Mouse (Mus musculus) right cerebral cortex, postnatal 36 days (tissue): ENCODE results near the gene Lce3f.
A peak's percentile ranks its signal among the peaks of the same experiment; 100 is the strongest.

Experiments
- DNase-seq, 2 experiments: peaks; one replicate each; pipeline ENCODE4 v3.0.0; 2022; ENCODE audit warnings: low spot score in 2 of 2, mixed read lengths in 1 of 2

Gene Lce3f

GRCm38 (mm10) chr3:92991926-92992325 lies at the start of gene Lce3f:
Lce3f (plus strand) TSS chr3:92992226.
- no peak for DNase-seq

DNA sequence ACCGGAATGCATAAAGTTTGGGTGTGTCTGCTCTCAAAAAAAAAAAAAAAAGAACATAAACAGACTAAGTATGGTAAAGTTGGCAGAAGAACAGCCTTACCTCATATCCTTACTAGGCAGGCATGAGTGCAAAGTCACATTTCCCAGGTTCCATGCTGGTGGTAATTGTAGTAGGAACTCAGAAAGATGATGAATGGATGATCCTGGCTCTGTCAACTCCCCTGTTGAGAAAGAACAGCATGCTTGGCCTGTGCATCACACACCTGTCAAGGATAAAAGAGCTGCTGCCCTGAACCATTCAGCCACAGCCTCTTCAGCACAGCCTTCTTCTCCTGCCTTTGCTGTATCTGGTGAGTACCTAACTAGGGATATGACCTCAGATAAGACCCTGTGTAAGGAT lies 47.8 kb upstream of the Lce3f start, which contains the start of gene Lce3c:
Gene Lce3c, plus strand, starts transcription at position 301 of the 400 bp plus-strand sequence.
- no peak for DNase-seq

- no peak for DNase-seq
Measured at GRCm38 (mm10) chr3:92957090-92957489, 34.9 kb upstream of the Lce3f start, which contains the start of gene Lce3d. Lce3d (plus strand) TSS chr3:92957390.

GRCm38 (mm10) chr3:92966761-92967160 lies 25.3 kb upstream of the Lce3f start, which contains the start of gene Lce3e:
Lce3e (plus strand) TSS chr3:92967061.
- DNase-seq, result no peak

- no peak for DNase-seq
Measured at GRCm38 (mm10) chr3:92978484-92978883, 13.5 kb upstream of the Lce3f start.

DNA sequence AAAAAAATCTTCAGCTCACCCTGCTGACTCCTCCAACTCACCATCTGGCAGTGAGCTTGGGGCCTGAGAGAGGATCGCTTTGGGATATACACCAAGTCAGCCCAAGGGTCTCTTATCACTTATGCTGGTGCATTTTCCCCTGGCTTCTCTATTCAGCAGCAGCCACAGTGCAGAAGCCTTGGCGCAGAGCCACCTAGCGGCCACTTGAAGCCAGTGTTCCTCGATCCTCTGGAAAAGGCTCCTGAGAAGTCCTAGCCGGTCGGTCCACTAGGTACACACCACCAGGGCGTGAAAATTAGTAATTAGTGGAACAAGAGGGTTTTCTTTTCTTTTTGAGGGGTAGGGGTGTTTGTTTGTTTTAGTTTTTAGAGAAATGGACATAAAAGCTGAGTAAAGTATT lies 6.7 kb downstream of the Lce3f start:
- peak; percentile 60 to 64 for DNase-seq

DNA sequence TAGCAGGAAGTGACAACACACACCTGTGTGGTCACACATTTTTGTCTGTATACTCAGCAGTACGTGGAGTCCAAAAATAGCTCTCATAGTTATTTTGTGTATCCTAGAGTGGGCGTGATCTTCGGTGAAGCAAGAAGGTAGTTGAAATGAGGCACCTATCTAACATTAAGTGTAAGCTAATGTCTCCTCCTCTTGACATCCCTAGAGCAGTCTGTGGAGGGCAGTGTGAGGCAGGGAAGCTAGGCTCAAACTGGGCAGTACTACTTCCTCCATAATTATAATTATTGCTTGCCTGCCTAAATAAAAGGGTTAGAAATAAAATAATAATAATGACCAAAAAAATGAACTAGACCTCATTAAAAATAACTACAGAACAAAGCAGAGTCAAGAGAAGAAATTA lies 8.6 kb downstream of the Lce3f start:
- no peak for DNase-seq

GRCm38 (mm10) chr3:93002843-93003242 lies 10.8 kb downstream of the Lce3f start:
- DNase-seq, result no peak

DNA sequence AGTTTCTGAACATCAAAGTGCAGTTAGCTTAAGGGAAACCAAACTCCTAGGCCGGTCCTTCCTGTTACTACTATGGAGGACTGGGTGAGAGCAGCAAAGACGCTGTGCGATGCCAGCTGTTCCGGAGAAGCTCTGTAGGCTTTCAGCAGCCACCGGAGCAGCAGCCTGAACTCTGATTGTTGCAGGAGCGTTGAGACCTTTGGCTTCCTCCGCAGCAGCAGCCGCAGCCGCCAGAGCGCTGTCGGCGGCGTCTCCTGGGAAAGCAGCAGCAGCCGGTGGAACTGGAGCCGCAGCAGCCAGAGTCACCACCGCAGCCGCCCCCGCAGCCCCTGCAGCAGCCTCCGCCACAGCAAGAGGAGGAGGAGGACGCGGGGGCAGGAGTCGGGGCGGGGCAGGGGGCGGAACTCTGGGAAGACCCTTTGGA lies 22.4 kb downstream of the Lce3f start:
- peak; percentile 20 to 29 for DNase-seq

- no peak for DNase-seq
Measured at GRCm38 (mm10) chr3:93014871-93015270, 22.8 kb downstream of the Lce3f start.

GRCm38 (mm10) chr3:93015460-93016104 lies 23.6 kb downstream of the Lce3f start, which contains the start of gene Crct1:
Crct1 (minus strand) TSS chr3:93015687.
- no peak for DNase-seq

DNA sequence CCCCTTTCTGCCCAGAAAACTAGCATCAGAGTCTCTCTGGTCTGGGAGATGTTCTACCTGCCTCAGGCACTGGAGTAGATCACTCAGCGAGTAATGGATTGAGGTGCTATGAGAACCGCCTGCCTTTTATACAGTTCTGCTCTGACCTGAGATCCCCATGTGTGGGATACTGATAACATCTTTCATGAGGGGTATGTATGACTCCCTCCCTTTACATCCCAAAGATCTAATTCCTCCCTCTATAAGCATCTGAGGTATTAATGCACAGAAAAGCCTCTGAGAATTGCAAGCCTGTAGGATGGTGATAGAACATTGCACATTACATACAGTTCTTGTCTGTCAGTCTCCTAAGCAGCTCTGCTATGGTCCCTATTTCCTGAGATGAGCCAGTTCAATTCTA lies 26.9 kb downstream of the Lce3f start, which contains the start of gene Lce1m:
Gene Lce1m, minus strand, starts transcription at position 101 of the 400 bp plus-strand sequence.
- DNase-seq, result no peak

DNA sequence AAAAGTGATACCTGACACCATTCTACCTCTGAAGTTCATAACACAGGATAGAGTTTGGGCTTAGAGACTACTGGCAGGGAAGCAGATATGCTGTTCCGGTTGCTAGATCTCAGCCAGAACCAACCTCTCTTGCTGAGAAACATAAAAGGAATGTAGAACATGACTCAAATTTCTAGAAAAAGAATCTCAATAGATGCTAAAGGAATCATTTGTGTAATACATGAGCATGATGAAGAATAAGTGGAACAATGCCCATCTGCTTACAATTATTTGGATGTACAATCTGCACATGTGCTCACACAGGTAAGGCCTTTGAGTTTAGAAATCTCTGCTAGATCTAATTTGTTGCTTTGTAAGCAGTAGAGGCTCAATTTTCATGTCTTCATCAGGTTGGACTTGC lies 29.1 kb downstream of the Lce3f start:
- no peak for DNase-seq

DNA sequence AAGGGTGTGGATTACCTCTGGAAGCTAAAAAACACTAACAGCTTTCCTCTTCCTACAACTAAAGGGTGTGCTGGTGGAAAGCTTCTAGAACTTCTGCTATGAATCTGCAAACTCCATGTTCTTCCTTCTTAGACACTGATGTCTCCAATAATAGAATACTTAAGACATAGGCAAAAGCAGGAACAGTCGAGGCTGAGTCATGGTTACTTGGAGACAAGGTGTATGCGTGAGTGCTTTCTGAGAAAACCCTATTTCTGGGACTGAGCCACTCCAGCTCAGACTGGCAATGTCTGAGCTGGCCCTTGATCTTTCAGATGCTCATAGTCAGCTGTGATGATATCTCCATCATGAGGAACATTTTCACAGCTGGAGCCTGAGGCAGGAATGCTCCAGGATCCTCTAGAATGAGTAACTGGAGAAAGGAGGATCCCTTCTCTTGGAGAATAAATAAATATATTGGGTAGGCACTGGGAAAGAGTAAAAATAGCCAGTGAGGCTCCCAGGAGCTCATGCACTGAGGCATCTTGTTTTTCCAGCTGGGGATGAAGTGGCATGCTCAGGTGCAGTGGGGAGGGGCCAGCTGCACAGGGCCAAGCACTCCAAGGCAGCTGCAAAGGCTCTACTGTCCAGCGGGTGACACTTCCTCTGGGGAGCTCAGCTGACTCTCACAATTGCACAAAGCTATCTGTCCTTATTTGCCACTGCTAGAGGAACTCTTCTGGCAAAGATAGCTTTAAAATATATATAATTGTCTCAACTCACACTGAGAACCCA lies 31.6 kb downstream of the Lce3f start:
- DNase-seq, result peak in 1 of 2 experiments; percentile 27

GRCm38 (mm10) chr3:93025486-93025885 lies 33.5 kb downstream of the Lce3f start:
- DNase-seq, result no peak

DNA sequence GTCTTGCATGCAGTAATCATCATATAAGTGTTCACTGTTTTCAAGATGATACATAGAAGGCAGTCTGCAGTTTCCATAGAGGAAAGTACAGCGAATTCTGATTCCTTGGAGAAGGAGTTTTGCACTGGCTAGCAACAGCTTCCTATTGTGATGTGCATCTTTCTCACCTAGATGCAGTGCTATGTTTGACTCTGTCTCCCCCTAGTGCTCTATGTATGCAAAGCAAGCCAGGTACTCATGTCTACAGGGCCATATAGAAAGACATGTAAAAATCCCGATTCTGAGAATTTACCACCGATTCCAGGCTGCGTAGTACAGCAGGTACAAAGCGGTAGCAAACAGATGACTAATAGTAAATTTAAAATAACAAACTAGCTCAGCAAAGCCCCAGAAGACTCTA lies 39.4 kb downstream of the Lce3f start:
- DNase-seq, result peak in 1 of 2 experiments; percentile 31
